ENCODE assay signal across 23 mouse cellular contexts in genomic region chr17:3368386-3368785, GRCm38 (mm10). TPM values are rescaled to one million over a fixed set of nuclear protein-coding genes. Genes with fewer than 3 reads are reported as not detected.
A peak's percentile ranks its signal among the peaks of the same experiment; 100 is the strongest.
DNase-seq lines count a peak whose midpoint lies in the region; ATAC-seq lines count a peak whose summit lies in the region.
"Had no signal": no experiment of that assay in that cellular context is flagged by ENCODE, and none has a peak within 500 bp of the region (broad histone marks: within the 10 kb centered on the region; RNA-seq: fewer than 3 reads in every experiment).

No protein-coding gene starts in this region.

- no peak overlapping the region for H3K27ac ChIP-seq in lung, embryonic 16.5 days (ENCODE audit: low read length)
- peak overlapping the region; percentile 84 for H3K27ac ChIP-seq in limb, embryonic 13.5 days
- H3K27ac ChIP-seq: forebrain, embryonic 12.5 days; heart, adult 2 months; heart, embryonic 15.5 days; hindbrain, embryonic 10.5 days; hindbrain, embryonic 14.5 days had no signal

- H3K27me3 ChIP-seq in lung, embryonic 16.5 days (ENCODE audit: control insufficient read depth, insufficient read depth, low read depth, low read length), result no peaks in the 10 kb centered on the region
- no peaks in the 10 kb centered on the region for H3K27me3 ChIP-seq in limb, embryonic 13.5 days
- H3K27me3 ChIP-seq: CH12.LX; embryonic facial prominence, embryonic 15.5 days; forebrain, embryonic 12.5 days; heart, embryonic 15.5 days had no signal

- H3K4me3 ChIP-seq in lung, embryonic 16.5 days (ENCODE audit: low read length), result no peak overlapping the region
- H3K4me3 ChIP-seq in limb, embryonic 13.5 days, result no peak overlapping the region
- H3K4me3 ChIP-seq: embryonic facial prominence, embryonic 15.5 days; forebrain, embryonic 12.5 days; heart, adult 2 months; heart, embryonic 15.5 days; hindbrain, embryonic 10.5 days had no signal

- DNase-seq in lung, adult 18-20 months, result no peak
- DNase-seq in 3T3-L1 (ENCODE audit: low read depth, low spot score), result peak; percentile 69
- peak; percentile 72 for DNase-seq in Muller cell, postnatal 12 days (ENCODE audit: inconsistent ontology term)
- DNase-seq in cerebellum, adult 9-11 months, result no peak
- no peak for DNase-seq in right cerebral cortex, postnatal 14 days
- DNase-seq: adrenal gland, postnatal 14 days; cerebellum, adult 11-12 months; cerebellum, adult 9-10 months; cerebellum, postnatal 36 days; gastrocnemius, postnatal 14 days; heart, adult 2 months; heart, postnatal 14 days had no signal

- no peaks in the 10 kb centered on the region for H3K9me3 ChIP-seq in lung, embryonic 16.5 days (ENCODE audit: control insufficient read depth, low read length)
- H3K9me3 ChIP-seq in limb, embryonic 13.5 days, result no peaks in the 10 kb centered on the region
- H3K9me3 ChIP-seq: embryonic facial prominence, embryonic 15.5 days; forebrain, embryonic 12.5 days; heart, embryonic 15.5 days; hindbrain, embryonic 10.5 days had no signal

- H3K4me1 ChIP-seq in lung, embryonic 16.5 days (replicated peaks; ENCODE audit: control insufficient read depth, insufficient read depth, low read length), result peaks cover 9% of the 10 kb centered on the region
- peaks cover 46% of the 10 kb centered on the region for H3K4me1 ChIP-seq in limb, embryonic 13.5 days
- H3K4me1 ChIP-seq: forebrain, embryonic 12.5 days; heart, embryonic 15.5 days; hindbrain, embryonic 10.5 days had no signal

- no peak overlapping the region for H3K4me2 ChIP-seq in lung, embryonic 16.5 days (ENCODE audit: low read depth, low read length)
- H3K4me2 ChIP-seq in limb, embryonic 13.5 days (replicated peaks), result no peak overlapping the region
- H3K4me2 ChIP-seq: embryonic facial prominence, embryonic 15.5 days; forebrain, embryonic 12.5 days; heart, embryonic 11.5 days; heart, embryonic 15.5 days; hindbrain, embryonic 14.5 days had no signal

- no peaks in the 10 kb centered on the region for H3K36me3 ChIP-seq in lung, embryonic 16.5 days (ENCODE audit: control insufficient read depth, insufficient read depth, low read length)
- peaks cover 11% of the 10 kb centered on the region for H3K36me3 ChIP-seq in limb, embryonic 13.5 days
- H3K36me3 ChIP-seq: forebrain, embryonic 12.5 days; heart, embryonic 15.5 days; hindbrain, embryonic 10.5 days had no signal

- 0 out of 2 replicates have a peak, but pooled peaks have one; percentile 29 for ATAC-seq in lung, embryonic 16.5 days (ENCODE audit: low read depth)
- 0 out of 2 replicates have a peak, but pooled peaks have one; percentile 44 for ATAC-seq in limb, embryonic 13.5 days (ENCODE audit: low FRiP score, low read depth)
- ATAC-seq in monocyte, adult 5-6 weeks (replicated peaks; ENCODE audit: insufficient number of reproducible peaks, low FRiP score, low TSS enrichment, poor library complexity, severe bottlenecking), result no peak
- ATAC-seq: forebrain, embryonic 16.5 days had no signal

- no peak overlapping the region for H3K9ac ChIP-seq in lung, embryonic 16.5 days (ENCODE audit: low read length)
- no peak overlapping the region for H3K9ac ChIP-seq in limb, embryonic 13.5 days
- H3K9ac ChIP-seq: embryonic facial prominence, embryonic 15.5 days; forebrain, embryonic 12.5 days; heart, embryonic 15.5 days; hindbrain, embryonic 14.5 days had no signal

- WGBS in lung, embryonic 16.5 days, result 53% methylated on average over 1 of the region's 1 CpGs
- WGBS in limb, embryonic 13.5 days, result 24% methylated on average over 1 of the region's 1 CpGs

RNA-seq across cellular contexts. Expression of gene Tiam2, which starts 42.0 kb away (rescaled TPM):
- 6.0 TPM in 2 replicates for polyA plus RNA-seq in lung, embryonic 16.5 days (2015; fragmentation: Nextera tagmentation; extraction: Ambion mirVana)
- polyA plus RNA-seq in limb, embryonic 13.5 days (2015; fragmentation: Nextera tagmentation; extraction: Ambion mirVana), result 25.7 and 29.3 TPM in 2 replicates
- total RNA-seq in monocyte, adult 5-6 weeks (2017), result 128 to 196 TPM (median 161 TPM) in 3 replicates

Comparison
In these comparisons a context has a peak if more than half of its experiments do, and no peak if none do; other contexts are left out.
1. DNase-seq: peak in 3T3-L1 (single experiment) and Muller cell, postnatal 12 days (single experiment); none in lung, adult 18-20 months (0 of 2), cerebellum, adult 9-11 months (single experiment) and right cerebral cortex, postnatal 14 days (single experiment).